Mouse (Mus musculus): ENCODE data around the gene C2cd5. TPM values are rescaled to one million over a fixed set of nuclear protein-coding genes. Genes with fewer than 3 reads are reported as not detected.

Gene C2cd5
- polyA plus RNA-seq, 1 experiment from 2014 or later = 7.0 TPM

DNA sequence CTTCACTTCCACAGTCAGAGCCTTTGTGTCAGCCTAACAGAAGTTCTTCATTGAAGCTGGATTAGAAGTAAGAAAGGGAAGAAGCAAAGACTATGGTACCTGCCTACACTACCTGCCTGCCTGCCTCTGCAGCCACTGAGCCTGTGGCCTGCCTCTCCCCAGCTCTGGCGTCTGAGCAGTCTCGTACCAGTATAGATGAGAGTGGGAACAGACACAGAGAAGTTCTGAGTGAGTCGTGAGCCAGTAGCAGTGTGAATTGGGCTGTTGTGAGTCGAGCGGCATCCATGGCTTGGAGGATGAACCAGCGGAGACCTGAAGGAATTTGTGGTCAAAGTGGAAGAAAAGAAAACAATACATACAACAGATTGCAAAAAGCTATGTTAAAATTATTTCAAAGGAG lies 26.5 kb downstream of the C2cd5 start:
- H3K27ac ChIP-seq = peak overlapping the region; percentile 28
- H3K79me2 ChIP-seq (ENCODE audit: inconsistent target) = no peaks in the 10 kb centered on the region
- H3K4me3 ChIP-seq (ENCODE audit: inconsistent target) = no peak overlapping the region
- 79% methylated on average over 6 of the region's 6 CpGs for WGBS (ENCODE audit: missing documents)
- H3K36me3 ChIP-seq (ENCODE audit: inconsistent target) = no peaks in the 10 kb centered on the region; the same call in 1 of the 2 replicates

DNA sequence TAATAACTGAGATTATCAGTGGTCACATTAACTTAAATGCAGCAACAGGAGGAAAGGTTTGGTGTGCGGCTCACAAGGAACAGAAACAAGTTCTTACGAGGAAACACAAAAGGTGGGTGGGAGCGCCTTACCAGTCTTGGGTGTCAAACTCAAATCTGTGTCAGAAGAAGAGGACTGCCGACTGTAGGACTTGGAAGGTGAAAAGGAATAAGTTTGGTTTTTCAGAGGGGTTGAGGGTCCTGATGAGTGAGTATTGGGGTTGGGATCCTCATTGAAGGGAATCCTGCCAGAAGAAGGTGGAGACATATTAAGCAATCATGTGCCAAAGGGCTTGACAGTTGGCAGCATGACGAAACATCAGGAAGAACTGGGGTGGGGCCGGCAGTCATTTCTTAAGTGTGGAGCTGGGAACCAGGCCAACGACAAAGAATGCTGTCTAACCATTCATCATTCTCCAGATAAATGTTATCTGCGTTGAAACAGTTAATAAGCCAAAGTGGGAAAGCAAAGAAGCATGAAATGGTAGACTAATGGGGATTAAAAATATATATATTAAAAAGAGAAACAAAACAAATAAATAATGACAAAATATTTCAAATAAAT lies 27.4 kb downstream of the C2cd5 start:
- Histone ChIP-seq H3K4me3 (ENCODE audit: inconsistent target) (no peak overlapping the region), H3K36me3 (ENCODE audit: inconsistent target) (no peaks in the 10 kb centered on the region; the same call in 1 of the 2 replicates), H3K27ac (peak overlapping the region; percentile 31; the same call in 1 of the 2 replicates), H3K79me2 (ENCODE audit: inconsistent target) (no peaks in the 10 kb centered on the region)
- WGBS (ENCODE audit: missing documents) = 25% methylated on average over 8 of the region's 8 CpGs

DNA sequence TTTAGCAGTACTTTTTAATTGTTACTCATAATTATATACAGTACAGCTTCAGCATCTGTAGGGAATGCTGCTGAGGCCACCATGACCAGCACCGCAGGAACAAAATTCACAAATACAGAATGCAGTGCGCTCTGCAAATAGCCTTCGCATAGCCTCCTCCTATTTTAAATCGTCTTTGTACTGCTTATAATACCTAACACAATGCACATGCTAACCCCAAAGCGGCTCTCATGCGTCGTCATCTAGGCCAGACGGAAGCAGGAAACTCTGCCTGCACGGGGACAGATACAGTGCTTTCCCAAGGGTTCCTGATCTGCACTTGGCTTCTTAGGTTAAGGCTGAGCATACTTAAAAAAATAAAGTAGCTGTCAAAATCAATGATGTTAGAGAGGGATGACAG lies 29.2 kb downstream of the C2cd5 start:
- Histone ChIP-seq H3K36me3 (ENCODE audit: inconsistent target) (no peaks in the 10 kb centered on the region), H3K4me3 (ENCODE audit: inconsistent target) (no peak overlapping the region), H3K27ac (no peak overlapping the region), H3K79me2 (ENCODE audit: inconsistent target) (no peaks in the 10 kb centered on the region)
- WGBS (ENCODE audit: missing documents) = 85% methylated on average over 9 of the region's 9 CpGs

DNA sequence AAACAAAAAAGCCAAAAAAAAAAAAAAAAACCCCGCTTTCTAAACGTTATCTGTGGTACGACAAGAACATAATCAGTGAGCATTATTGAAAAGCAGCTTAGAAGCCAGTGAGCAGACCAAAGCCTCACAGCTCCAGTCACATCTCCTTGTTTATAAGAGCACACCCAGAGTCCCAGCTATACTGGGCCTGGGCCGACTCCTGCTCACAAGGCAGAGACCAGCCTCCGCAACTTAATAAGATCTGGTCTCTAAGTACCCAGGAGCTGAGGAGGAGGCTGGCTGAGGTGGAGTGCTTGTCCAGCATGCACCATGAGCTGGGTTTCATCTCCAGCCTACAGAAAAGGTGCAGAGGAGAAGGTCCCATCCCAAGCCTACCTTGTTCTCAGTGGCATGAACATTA lies 29.9 kb downstream of the C2cd5 start:
- no peaks in the 10 kb centered on the region for H3K79me2 ChIP-seq (ENCODE audit: inconsistent target)
- no peak overlapping the region for H3K27ac ChIP-seq
- H3K36me3 ChIP-seq (ENCODE audit: inconsistent target) = no peaks in the 10 kb centered on the region
- WGBS (ENCODE audit: missing documents) = 92% methylated on average over 5 of the region's 5 CpGs
- H3K4me3 ChIP-seq (ENCODE audit: inconsistent target) = no peak overlapping the region

DNA sequence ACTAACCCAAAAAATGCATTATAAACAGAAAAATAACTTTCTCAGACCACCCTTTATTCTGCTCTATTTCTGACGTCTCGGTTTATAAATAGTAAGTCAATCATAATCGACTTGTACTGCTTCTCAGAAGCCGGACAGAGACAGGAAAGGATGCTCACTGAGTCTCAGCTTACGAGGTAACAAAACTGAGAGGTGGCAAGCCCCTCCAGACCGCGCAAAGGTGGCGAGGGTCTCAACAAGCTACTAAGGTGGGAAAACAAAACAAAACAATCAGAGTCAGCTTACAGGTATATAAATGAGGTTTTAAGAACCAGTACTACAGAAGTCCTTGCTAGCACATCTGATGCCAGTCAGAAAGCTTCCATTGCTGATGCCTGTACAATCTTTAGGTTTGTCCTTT lies 30.3 kb downstream of the C2cd5 start:
- Histone ChIP-seq H3K79me2 (ENCODE audit: inconsistent target) (no peaks in the 10 kb centered on the region), H3K27ac (no peak overlapping the region), H3K4me3 (ENCODE audit: inconsistent target) (no peak overlapping the region), H3K36me3 (ENCODE audit: inconsistent target) (no peaks in the 10 kb centered on the region)
- WGBS (ENCODE audit: missing documents) = 91% methylated on average over 8 of the region's 8 CpGs

DNA sequence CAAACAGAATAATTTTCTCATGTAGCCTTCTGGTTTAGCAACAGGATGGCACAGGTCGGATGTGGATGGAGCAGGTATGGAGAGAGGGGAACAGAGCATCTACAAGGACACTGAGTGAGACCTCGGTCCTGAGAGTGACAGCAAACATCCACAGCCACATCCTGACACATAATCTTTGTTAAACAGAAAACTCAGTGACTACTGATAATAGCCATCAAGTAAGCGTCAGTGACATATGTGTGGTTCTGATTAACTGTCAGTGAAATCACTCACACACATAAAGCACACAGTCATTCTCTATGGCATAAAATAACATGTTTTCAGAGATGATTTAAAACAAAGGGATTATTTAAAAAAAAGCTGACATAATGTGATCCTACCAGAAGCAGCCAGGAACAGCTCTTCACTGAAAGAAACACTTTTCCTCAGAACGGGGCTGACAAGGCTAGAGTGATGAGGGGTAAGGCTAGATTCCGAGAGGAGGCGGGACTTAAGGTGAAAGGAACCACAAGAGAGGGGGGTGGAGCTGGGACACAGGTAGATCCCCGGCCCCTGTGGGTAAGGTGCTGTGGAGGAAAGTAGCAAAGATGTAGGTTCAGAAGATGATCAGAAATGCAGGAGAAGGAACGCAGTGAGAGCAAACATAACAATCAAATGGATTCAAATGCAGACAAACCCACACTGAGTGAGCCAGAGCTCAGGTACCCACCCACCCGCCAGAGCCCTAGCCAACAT lies 31.6 kb downstream of the C2cd5 start:
- Histone ChIP-seq H3K4me3 (ENCODE audit: inconsistent target) (no peak overlapping the region), H3K27ac (no peak overlapping the region), H3K36me3 (ENCODE audit: inconsistent target) (no peaks in the 10 kb centered on the region), H3K79me2 (ENCODE audit: inconsistent target) (no peaks in the 10 kb centered on the region)
- 80% methylated on average over 9 of the region's 9 CpGs for WGBS (ENCODE audit: missing documents)

DNA sequence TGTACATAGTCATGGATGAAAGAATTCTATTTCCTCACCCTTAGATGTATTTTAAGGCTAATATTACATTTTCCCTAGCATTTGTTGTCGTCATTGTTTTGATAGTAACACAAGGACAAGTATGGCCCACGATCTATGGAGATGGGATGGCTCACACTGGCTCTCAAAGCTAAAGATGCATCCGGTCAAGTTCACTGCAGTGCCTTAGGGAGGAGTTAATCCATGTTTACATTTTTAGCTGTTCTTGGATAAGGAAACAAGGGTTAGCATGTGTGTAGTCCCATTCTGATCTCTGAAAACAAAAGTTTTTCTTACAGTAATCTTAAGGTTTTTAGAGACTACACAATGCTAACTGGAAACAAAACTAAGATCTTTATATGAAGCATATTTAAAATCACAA lies 32.3 kb downstream of the C2cd5 start:
- H3K27ac ChIP-seq = no peak overlapping the region

DNA sequence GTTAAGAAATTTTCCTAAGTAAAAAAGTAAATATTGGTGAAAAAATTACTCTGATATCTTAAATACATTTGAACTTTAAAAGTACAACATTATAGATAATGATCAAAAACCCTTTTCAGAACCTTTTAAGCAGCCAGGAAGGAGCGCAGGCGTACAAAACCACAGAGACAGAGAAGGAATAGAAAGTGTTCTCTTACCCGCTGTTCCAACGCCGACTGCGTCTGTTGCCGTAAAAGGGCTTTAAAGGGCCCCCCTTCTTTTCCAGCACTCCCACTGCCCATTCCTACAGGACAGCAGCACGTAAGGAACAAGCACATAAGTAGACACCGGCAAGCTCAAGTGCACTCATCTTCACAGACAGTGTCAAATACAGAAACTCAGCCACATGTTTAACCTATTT lies 33.1 kb downstream of the C2cd5 start:
- no peaks in the 10 kb centered on the region for H3K36me3 ChIP-seq (ENCODE audit: inconsistent target)
- no peaks in the 10 kb centered on the region for H3K79me2 ChIP-seq (ENCODE audit: inconsistent target)
- no peak overlapping the region for H3K27ac ChIP-seq
- 52% methylated on average over 7 of the region's 9 CpGs for WGBS (ENCODE audit: missing documents)
- no peak overlapping the region for H3K4me3 ChIP-seq (ENCODE audit: inconsistent target)

More for the DNA sequence above, 32.3 kb downstream of the C2cd5 start:
- no peak overlapping the region for H3K4me3 ChIP-seq (ENCODE audit: inconsistent target)
- WGBS (ENCODE audit: missing documents) = 92% methylated on average over 3 of the region's 3 CpGs
- H3K36me3 ChIP-seq (ENCODE audit: inconsistent target) = no peaks in the 10 kb centered on the region
- H3K79me2 ChIP-seq (ENCODE audit: inconsistent target) = no peaks in the 10 kb centered on the region

DNA sequence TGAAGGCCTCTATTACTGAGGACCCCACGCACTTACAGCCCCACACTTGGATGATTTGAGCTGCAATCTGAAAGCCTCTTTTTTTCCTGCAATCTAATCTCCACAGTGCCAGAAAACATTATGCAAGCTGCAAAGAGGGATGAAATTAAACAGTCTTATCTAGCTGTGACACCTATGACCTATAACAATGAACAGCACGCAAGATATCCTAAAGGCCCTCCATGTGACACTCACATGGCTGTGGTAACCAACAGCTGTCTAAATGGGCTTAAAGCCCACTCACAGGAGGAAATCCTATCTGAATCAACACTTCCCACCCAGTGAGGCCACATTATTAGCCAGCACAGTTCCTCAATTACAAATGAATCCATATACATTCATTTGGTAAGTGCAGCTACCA lies 35.9 kb downstream of the C2cd5 start:
- Histone ChIP-seq H3K36me3 (ENCODE audit: inconsistent target) (no peaks in the 10 kb centered on the region), H3K27ac (no peak overlapping the region), H3K4me3 (ENCODE audit: inconsistent target) (no peak overlapping the region), H3K79me2 (ENCODE audit: inconsistent target) (no peaks in the 10 kb centered on the region)
- 86% methylated on average over 2 of the region's 2 CpGs for WGBS (ENCODE audit: missing documents)

DNA sequence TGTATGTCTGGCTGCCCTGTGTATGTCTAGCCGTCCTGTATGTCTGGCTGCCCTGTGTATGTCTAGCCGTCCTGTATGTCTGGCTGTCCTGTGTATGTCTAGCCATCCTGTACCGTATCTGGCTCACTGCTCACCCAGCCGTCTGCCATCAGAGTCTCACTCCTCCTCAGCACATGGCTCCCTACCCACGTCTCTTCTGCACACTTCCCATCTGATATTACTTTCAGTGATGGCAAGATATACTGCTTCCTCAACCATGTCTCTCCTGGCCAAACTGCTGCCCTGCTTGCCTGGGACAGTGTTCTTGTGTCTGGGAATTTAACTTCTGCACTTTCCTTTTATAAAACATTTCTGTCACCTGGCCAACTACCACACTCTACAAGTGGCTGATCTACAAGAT lies 42.3 kb downstream of the C2cd5 start:
- Histone ChIP-seq H3K4me3 (ENCODE audit: inconsistent target) (no peak overlapping the region), H3K36me3 (ENCODE audit: inconsistent target) (0 out of 2 replicates have a peak, but pooled peaks cover 4% of the 10 kb centered on the region), H3K27ac (no peak overlapping the region), H3K79me2 (ENCODE audit: inconsistent target) (no peaks in the 10 kb centered on the region)
- 60% methylated on average over 3 of the region's 5 CpGs for WGBS (ENCODE audit: missing documents)

DNA sequence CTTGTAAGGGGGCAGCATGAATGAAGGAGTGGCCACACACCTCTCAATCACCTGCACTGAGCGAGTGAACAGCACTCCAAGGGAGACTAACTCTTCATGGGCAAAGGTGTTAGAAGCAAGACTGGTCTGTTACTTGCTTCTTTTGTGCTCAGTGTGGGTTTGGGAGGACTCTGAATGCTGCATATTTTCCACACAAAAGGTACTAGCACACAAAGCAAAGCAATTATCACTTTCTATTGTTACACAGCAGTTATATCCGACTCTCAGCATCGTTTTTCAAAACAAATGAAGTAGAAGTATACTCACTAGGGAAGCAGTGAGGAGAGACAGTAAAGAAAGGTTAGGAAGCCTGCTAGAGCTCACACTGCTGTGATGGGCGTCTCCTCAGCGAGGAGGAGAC lies 48.4 kb downstream of the C2cd5 start:
- Histone ChIP-seq H3K36me3 (ENCODE audit: inconsistent target) (peaks cover 19% of the 10 kb centered on the region; the same call in 1 of the 2 replicates), H3K79me2 (ENCODE audit: inconsistent target) (no peaks in the 10 kb centered on the region), H3K4me3 (ENCODE audit: inconsistent target) (no peak overlapping the region), H3K27ac (no peak overlapping the region)
- 100% methylated on average over 5 of the region's 5 CpGs for whole genome bisulfite sequencing (ENCODE audit: missing documents)

DNA sequence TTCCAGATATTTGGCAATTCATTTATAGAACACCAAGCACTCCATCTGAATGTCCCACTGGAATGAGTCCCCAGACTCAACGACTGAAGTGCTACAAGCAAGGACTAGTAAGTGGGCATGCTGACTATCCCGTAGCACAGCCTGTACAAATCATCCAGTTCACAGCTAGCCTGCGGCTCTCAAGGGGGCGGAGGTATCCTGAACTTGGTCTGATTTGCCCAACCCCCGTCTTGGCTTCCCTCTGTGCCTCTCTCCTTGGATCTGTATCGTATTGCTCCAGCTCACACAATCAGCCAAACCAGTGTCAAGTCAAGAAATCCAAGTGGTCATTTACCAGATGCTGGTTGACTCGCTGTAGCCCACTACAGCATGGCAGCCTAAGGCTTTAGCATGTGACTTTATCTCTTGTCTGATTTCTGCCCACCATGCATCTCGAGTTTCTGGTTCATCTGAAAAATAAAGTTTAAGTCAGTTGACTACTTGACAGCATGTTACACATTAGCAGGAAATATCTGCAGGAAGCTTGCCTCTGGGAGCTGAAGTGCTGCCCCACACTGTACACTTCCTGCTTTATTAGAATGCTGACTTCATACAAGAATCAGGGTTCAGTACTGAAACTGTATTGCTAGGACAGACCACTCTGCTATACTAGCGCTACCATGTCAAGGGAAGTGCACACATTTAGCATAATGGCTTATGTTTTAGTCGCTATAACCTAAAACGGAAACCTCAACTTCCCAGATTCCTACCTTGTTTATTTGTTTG lies 50.0 kb downstream of the C2cd5 start:
- Histone ChIP-seq H3K79me2 (ENCODE audit: inconsistent target) (no peaks in the 10 kb centered on the region), H3K4me3 (ENCODE audit: inconsistent target) (no peak overlapping the region), H3K36me3 (ENCODE audit: inconsistent target) (peaks cover 19% of the 10 kb centered on the region; the same call in 1 of the 2 replicates), H3K27ac (peak overlapping the region; percentile 61)
- WGBS (ENCODE audit: missing documents) = 77% methylated on average over 11 of the region's 11 CpGs

DNA sequence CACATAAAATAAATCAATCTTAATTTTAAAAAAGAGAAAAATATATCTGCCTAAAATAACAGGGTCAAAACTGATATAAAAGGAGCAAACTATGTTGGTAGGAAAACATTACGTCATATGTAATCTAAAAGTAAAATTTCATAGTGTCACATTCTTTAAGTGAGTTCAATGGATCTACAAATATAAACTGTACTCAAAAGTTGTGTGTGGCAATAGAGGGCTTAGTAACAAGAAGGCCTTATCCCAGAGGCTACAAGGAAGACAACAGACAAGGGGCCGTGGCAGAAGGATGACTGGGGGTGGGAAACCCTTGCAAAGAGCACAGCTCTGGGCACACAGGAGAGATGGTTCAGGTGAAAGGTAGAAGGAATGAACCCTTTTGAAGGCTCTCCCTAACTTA lies 50.8 kb downstream of the C2cd5 start:
- Histone ChIP-seq H3K36me3 (ENCODE audit: inconsistent target) (peaks cover 16% of the 10 kb centered on the region; the same call in 1 of the 2 replicates), H3K27ac (no peak overlapping the region), H3K79me2 (ENCODE audit: inconsistent target) (no peaks in the 10 kb centered on the region), H3K4me3 (ENCODE audit: inconsistent target) (no peak overlapping the region)
- WGBS (ENCODE audit: missing documents) = 100% methylated on average over 2 of the region's 2 CpGs

DNA sequence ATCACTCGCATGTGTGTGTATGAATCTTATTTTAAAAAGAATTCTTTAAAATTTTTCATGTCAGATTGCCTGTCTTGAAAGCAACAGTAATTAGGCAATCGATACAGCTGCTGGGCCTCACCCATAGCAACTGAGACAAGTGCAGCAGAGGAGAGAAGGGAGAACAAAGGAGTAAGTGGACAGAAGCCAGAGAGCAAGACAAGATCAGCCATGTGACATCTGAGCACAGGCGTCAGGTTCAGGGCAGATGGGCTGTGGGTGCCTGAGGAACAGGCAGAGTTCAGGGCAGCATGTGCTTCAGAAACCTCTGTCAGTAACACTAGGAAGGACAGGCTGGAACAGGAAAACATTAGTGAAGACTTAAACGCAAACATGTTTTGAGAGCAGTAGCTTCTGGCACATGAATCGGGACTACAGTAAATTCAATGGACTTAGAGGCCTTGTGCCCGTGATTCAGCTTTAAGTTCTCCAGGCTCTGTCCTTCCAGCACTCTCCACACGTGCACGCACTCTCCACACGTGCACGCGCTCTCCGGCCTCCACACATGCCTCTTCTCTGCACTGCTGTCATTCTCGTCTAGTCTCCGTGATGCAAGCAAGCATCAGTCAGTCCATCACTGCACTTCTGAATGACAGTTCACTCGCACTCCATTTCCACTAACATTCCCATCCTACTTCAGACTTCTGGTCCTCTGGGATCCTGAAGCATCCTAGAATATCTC lies 52.2 kb downstream of the C2cd5 start:
- Histone ChIP-seq H3K36me3 (ENCODE audit: inconsistent target) (peaks cover 16% of the 10 kb centered on the region; the same call in 1 of the 2 replicates), H3K27ac (no peak overlapping the region), H3K4me3 (ENCODE audit: inconsistent target) (no peak overlapping the region), H3K79me2 (ENCODE audit: inconsistent target) (no peaks in the 10 kb centered on the region)
- 94% methylated on average over 14 of the region's 15 CpGs for WGBS (ENCODE audit: missing documents)

Data from macrophage (primary cell).